Mouse (Mus musculus) erythroblast, adult 5-6 weeks (primary cell): ENCODE results near the gene Adcy6. TPM values are rescaled to one million over a fixed set of nuclear protein-coding genes. Genes with fewer than 3 reads are reported as not detected.

Experiments used
- ATAC-seq: replicated peaks from 2 replicates; pipeline ENCODE4 v1.8.0; 2016; ENCODE audit warnings: moderate number of reproducible peaks, mild to moderate bottlenecking, moderate TSS enrichment, inconsistent platforms; ENCODE audit not compliant: poor library complexity, low FRiP score, severe bottlenecking
- total RNA-seq, 2 experiments: library from RNA; stranded (forward) in 1 of 2; stranded (reverse) in 1 of 2; fragments of 150-400 nt in 1 of 2; fragments of 200-764, 138-1000 nt in 1 of 2; gene quantifications; 2 replicates each; pipeline versions ENCODE4 v1.2.3 to v1.2.4; 2015 to 2017; ENCODE audit warnings: low replicate concordance in 2 of 2

Adcy6 gene
- total RNA-seq (2015; ENCODE audit: low replicate concordance) (4.8 and 26.8 TPM in 2 replicates), total RNA-seq (2017; ENCODE audit: low replicate concordance) (33.2 and 42.9 TPM in 2 replicates)

DNA sequence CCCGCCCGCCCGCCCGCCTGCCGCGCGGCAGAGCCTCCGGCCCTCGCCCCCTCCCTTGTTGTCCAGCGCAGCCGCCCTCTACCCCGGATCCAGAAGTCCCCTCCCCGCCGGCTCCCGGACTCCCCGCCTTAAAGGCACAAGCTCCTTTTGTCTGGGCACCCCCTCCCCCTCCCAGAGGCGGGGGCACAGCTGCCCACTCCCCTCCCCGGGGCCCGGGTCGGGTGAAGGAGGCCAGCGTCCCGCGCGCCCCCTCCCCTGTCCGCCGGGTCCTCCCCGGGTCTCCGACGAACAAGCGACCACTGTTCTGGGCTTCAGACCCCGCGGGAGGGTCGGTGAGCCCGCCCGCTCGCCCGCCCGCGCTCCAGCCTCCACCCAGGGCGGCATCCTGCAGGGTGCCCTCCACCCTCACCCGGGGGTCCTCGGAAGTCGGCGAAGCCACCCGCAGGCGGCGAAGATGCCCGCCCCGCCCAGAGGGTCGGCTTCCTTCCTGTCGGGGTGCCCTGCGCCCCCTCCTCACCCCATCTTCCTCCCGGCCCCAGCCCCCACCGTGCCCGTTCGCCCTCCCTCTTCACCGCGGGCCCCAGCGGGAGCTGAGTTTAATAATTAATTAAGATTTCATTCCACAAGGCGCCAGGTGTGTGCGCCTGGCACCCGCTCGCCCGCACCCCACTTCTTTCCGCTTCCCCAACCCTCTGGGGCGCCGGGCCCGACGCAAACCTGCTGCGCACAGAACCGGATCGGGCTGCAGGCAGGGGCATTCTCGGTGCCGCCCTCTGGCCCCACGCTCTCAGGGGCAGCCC is at the start of gene Adcy6:
Gene Adcy6, minus strand, starts transcription at position 746 of the 800 bp plus-strand sequence.
- 0 out of 2 replicates have a peak, but pooled peaks have one; percentile 20 for ATAC-seq

DNA sequence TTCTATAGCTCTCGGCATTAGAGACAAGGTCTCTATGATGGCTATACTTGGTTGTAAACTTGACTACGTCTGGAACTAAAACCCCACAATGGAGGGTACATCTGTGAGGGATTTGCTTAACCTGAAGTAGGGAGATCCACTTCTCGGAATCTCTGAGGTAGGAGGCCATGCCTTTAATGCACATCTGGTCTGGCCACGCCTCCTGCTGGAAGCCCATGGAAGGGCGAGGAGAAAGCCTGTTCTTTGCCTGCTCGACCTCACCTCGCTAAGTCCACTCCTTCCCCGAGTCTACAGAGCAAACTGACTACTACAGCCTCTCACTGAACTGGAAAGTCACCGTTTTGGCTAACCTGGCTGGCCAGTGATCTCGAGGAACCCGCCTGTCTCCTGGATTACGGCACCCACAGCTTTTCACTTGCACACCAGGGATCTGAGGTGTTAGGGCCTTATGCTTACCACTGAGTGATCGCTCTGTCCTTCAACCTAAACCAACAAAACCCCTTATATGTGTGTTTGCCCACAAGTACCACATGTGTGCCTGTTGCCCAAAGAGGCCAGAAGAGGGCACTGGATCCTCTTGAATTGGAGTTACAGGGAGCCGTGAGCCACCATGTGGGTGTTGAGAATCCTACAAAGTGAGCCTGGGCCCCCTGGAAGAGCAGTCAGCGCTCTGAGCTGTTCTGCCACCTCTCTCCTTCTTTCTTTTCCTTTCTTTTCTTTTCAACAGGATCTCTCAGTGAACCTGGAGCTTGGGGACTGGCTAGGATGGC is 47.3 kb upstream of the Adcy6 start:
- no peak for ATAC-seq

DNA sequence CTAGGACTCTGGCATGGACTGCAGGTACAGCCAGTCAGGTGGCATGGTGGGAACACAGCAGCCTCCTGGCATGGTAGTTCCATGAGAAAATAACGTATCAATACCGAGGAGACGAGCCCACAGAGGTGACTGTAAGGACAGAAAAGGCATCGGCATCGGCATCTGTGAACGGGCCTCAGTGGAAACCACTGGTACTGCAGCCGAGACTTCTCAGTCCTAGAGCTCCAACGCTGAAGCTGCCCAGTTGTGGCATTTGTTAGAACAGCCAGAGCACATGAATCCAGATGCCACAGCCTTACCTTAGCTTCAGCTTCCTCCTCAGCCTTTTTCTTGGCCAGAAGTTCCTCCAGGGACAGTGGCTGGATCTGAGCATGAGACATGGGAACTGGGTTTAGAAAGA is 42.3 kb upstream of the Adcy6 start:
- no peak for ATAC-seq

DNA sequence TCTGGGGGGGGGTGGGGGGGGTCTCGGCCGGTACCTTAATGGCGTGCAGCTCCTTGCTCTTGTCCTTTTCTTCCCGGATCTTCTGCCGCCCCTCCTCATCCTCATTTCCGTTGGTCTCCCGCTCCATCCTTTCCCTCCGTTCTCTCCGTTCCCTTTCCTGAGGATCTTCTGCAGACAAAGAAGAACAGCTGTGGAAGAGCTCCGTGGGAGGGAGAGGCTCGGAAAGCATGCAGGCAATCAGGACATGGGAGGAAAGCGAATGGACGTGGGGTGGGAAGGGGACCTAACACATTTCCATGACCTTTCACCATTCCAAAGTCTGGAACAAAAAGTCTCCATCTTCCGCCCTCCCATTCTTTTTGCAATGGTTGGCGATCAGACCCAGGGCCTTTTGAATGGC is 41.6 kb upstream of the Adcy6 start:
- no peak for ATAC-seq

DNA sequence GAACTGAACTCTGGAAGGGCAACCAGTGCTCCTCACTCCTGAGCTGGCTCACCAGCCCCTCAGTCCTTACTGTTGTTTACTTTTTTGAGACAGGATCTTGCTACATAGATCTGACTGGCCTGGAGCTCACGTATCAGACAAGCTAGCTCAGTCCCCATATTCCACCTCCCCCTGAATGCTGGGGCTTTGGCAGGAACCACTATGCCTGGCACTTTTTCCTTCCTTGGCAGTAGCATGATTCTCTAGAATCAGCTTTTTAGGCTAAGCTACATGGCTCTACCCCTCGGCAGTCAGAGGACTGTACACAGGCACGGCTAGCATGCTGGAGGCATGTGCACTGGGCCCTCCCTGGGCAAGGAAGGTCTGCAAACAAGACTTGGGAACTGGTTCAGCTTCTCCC is 38.2 kb upstream of the Adcy6 start:
- ATAC-seq: no peak

DNA sequence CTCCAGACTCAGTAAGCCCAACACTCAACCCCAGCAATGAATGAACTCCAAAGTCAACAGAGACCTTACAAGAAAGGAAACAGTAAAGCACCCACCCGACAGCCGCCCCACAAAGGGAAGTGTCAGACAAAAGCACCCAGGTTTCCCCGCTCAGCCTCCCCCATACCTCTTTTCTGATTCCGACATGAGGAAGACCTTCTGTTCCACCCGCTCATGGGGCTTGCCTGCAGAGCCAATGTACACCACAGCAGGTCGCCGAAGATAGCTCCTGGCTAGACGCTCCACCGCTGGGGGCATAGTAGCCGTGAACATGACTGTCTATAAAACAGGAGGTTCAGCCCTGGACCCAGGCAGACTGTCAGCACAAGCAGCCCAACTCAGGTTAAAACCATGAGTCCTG is 37.4 kb upstream of the Adcy6 start:
- ATAC-seq: no peak

DNA sequence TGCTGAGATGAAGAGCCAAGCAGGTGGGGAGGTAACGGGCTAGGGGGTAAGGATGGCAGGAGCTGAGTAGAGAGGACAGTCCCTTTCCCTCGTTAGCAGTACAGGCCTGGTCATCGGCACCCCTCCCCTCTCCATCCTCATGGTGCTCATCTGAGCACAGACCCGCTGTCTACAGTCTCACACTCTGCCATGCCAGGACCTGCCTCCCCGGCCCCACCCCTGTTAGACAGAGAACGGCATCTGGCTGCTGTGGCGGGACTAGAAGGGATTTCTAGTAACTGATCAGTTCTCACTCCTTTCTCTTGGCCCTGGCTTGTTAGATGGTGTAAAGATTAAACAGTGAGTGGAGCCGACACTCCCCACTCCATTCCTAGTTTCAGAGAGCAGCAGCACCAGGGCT is 36.9 kb upstream of the Adcy6 start:
- no peak for ATAC-seq

DNA sequence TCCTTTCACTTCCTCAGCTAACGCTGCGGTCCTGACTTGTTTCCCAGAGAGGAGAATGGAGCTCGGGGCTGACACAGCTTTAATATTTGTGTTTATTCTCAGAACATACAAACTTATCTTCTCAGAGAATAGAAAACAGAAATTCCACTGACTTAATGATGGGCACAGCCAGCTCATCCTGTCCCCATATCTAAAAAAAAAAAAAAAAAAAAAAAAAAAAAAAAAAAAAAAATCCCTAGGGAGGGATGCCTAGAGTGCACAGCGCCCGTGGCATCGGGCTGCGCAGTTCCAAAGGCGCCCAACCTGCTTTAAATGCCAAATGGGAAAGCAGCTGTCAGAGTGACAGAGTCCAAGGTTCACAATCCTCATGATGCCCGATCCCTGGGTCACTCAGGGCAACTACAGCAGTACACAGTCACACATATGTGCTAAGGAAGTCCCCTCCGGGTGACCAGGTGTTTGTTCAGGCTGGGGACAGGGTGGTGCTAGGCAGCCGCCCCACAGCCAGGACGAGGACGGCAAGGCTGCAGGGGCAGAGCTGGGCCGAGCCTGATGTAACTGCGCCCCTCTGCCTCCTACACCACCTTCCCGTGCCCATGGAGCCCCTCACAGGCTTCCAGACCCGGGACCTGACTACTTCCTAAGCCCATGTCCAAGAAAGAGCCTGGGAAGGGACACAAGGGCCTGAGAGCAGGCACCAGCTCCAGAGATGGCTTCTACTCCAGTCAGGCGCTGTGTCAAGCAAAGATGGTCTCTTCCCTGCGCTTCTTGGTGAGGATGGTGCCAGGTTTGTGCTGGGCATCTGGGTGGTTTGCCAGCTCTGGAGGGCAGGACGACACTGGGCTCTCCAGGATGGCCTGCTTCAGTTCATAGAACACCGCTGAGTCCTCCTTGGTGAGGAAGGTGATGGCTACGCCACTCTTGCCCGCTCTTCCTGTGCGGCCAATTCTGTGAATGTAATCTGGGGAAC is 35.5 kb upstream of the Adcy6 start:
- ATAC-seq: no peak

DNA sequence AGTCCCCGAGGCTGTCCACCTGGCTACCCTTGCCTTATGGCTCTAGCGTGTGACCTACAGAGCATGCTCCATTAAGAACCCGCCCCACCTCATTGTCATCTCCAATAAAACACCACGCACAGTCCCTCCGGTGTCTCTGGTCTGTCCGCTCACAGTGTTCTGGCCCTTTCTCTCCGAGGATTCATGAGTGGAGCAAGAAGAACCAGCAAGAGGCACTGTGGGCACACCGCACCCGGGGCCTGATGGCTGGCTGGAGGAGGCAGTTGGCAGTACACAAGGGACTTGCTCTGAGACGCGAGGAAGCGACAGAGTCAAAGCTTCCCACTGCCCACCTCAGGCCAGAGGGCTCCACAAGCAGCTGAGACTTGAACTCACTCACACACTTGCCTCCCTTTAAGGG is 34.5 kb upstream of the Adcy6 start:
- ATAC-seq: no peak

DNA sequence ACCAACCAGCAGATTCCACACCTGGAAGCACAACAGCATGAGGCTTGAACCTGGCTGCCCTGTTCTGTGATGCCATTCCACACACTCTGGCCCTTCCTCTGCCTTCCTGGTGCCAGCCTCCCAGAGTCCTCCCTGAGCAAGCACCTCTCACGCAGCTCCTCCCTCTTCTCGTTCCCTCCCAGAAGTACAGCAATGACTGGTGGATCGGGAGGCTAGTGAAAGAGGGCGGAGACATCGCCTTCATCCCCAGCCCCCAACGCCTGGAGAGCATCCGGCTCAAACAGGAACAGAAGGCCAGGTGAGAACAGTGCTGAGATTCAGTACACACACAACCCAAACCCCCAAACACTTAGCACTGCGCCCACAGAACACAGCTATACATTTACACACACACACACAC is 30.3 kb upstream of the Adcy6 start:
- no peak for ATAC-seq

DNA sequence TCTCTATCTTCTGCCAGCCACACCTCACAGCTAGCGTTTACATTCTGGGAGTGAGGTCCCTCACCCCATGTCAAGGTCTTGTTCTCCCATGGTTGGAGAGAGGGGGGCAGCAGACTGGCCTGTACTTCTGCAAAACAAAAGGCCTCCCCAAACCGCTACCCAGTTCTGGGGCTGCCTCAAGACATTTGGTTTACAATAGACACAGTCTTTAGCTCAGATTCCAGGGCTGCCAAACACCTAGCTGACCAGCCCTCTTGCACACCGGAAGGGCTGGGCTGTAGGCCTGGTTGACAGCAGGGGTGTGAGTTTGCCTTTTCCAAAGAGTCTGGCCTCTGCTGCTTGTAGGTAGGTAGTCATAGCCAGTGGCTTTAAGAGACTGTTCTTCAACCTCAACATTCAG is 27.3 kb upstream of the Adcy6 start:
- ATAC-seq: no peak

DNA sequence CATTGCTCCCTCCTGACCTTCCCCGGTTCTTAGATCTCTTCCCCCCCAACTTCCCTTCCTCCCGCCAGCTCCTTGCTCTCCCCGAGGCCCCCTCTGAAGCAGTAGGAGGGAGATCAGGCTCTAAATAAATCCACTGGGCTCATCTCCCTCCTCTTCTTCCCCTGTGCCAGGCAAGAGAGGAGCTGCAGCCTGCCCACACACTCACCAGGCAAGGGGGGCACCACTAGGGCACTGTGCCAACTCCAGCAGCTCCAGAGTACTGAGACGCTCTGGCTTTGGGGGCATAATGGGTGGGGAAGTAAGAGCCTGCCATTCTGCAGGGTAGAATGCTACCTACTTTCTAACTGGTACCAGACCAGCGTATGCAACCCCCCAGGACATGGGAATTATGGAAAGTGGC is 26.6 kb upstream of the Adcy6 start:
- no peak for ATAC-seq

DNA sequence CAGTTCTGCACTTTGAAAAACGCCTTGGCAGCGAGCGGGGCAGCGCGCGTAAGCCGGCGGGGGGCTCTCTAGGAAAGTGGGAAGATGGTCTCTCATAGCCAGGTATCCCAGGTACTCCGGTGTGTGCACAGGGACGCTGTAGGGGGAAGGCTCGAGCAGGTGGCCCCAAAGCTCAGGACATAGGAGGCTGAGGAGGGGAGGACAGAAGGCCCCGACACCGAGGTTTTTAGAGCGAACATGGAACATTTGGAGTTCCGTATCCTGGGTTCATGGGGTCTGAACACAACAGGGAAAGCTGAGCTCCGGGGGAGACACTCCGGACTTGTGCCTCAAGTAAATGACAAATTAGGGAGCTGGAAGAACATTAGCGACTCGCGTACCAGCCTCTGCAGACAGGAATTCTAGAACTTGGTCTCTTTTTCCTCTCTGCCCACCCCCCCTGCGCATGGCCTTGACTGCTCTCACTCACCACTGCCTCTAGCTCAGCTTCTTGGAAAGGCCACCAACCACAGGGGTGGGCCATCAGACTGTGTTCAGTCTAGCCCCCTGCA is 25.5 kb upstream of the Adcy6 start:
- no peak for ATAC-seq

DNA sequence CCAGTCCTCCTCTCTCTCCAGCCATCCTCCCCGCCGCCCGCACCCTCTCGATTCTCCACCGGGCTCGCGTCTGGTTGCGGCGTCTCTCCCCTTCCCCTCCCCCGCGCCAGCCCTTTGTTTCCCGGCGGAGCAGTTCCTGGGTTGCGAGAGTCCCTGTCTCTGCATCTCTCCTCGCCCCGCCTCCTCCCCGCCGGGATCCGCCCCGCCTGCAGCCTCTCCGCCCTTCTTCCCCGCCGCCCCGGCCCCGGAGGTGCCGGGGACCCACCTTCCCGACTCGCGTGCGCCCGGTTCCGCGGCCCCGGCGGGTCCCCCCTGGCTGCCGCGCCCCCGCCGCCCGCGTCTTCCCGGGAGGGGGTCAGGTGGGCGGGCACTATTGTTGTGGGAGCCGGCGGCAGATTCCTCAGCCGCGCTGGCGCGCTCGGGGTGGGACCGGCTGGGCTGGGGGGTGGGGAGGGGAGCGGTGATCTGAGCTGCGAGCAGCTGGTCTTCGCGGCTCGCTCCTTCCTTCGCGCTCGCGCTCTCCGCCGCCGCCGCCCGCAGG is 24.7 kb upstream of the Adcy6 start:
- no peak for ATAC-seq

DNA sequence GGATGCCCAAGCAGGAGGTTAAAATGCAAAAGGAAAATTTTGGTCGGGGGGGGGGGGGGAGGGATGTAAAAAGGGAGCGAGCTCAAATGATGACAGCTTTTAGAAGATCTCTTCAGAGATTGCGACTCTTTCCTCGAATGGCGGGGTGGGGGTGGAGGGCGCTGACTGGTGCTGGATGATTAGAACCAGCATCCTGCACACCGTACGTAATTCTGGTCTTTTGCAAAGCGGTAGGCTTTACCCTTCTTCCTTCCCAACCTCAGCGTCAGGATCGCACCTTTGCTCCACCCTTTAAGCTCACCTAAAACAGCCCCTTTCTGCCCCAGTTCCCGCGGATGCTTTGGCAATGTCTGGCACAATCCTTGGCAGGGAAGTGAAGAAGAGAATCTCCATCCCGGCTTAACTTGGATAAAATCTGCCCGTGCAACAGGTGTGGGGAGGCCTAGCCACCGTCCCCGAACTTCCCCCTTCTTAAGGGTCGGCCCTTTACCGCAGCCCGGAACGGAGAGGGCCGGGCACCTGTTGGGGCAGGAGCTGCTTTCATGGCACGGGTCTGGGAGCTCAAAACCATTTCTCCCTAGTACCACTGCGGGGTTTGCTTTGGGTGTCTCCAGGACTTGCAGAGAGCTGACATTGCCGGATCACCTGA is 24.1 kb upstream of the Adcy6 start:
- no peak for ATAC-seq

DNA sequence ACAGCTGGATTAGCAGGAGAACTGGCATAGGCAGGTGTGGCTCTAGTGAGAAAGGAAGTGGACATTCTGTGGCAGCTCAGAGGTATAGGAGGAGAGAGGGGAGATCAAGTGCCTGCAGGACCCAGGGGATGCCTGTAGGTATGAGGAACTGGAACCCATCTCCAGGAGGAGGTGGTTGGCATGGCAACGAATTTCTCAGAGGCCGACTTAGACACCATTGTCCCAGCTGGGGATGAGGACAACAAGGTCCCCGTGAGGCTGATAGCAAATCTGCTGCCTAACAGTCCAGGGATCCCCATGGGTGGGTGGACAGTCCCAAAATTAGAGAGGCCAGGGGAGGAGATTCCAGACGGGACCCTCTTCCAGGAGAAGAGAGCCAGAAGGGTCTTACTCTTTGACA is 23.0 kb upstream of the Adcy6 start:
- ATAC-seq: no peak

DNA sequence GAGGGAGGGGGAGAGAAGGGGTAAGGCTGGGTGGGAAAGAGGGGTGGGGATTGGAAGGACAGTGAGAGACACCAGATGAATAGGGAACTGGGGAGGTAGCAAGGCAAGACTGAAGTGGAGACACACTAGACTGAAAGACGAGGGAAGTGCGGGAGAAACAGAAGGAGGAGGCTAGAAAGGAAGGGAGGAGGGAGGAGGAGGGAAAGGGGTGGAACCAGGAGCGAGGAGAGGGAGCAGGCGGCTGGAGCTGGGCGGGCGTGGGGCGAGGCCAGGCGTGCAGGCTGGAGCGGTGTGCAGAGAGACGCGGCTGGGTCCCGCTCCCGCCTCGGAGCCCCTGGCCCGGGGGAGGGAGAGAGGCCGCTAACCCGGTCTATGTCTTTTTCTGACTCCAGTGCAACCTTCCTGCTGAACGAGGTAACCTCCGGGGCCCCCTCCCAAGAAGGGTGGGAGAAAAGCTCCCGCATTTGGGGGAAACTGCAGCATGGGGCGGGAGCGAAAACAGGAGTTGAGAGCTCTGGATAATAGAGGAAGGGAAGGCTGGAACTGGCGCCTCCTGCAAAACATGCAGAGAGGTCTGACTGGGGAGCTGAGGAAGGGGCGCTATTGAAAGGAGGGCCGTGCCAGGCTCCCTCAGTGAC is 22.4 kb upstream of the Adcy6 start:
- no peak for ATAC-seq

DNA sequence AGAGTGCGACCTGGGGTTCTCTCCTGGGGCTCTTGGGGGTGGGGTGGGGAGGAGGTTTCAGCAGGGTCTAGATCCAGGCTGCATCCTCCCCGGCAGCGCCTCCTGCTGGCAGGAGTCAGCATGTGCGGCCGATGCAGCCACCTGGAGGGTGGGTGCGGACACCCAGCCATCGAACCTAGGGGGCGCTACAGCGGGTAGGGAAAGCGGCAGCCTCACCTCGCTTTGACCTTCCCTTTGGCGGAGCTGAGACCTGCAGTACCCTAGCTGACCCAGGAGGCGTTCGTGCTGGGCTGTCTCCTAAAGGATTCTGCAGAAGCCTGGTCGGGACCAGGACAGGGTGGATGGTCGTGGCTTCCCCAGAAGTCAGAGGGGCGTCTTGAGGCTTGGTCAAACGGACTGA is 21.6 kb upstream of the Adcy6 start:
- ATAC-seq: peak; percentile 56

DNA sequence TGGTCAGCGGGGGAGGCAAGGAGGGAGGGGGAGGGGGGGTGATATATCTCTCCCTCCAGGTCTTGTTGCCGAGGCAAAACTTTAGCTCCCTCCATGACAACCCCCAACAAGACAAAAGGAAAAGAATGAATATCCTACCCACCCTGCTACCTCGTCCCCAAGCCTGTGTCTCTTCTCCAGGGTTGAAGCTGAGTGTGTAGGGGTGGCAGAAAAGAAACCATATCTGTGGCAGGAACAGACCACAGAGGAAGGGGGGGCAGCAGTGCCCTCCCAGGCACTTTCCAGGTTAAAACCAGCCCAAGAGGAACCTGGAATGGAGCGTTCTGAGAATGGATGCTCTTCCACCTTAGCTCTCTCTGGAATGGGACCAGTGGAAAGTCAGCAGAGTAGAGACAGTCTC is 20.7 kb upstream of the Adcy6 start, which contains the start of gene Cacnb3:
Gene Cacnb3, plus strand, starts transcription at position 301 of the 400 bp plus-strand sequence.
- ATAC-seq: no peak
